Mouse (Mus musculus): ENCODE measurements around the gene Clec18a. TPM values are rescaled to one million over a fixed set of nuclear protein-coding genes. Genes with fewer than 3 reads are reported as not detected.
A peak's percentile ranks its signal among the peaks of the same experiment; 100 is the strongest.

Clec18a gene
- polyA plus RNA-seq, 1 experiment from 2014 or later, result not detected

DNA sequence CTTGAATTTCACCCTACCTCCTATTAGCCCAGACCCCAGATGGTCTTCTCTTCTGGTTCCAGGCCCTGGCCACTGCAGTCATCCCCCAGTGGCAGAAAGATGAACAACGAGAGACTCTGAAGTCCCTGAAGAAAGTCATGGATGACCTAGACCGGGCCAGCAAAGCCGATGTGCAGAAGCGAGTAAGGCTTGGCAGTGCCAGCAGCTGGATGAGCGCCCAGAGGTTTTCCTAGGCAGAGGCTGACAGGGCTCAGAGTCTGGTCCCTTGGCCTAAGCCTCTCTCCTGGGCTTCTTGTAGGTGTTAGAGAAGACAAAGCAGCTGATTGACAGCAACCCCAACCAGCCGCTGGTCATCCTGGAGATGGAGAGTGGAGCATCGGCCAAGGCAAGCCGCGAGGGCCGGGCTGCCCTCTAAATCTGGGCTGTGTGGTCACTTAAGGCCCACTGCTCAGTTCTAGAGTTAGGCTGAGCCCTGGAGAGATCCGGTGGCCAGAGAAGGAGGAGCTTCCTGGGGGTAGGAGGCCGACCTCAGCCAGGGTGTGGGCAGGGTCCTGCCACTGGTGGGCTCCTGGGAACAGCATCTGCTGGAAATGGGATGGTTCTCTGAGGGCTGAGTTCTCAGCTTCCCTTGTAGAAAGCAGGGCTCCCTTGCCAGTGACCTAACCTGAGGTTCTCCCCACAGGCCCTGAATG, 38.3 kb downstream of the Clec18a start:
- peaks cover 64% of the 10 kb centered on the region for H3K36me3 ChIP-seq (replicated peaks; ENCODE audit: insufficient read depth, low read length)
- H3K27ac ChIP-seq (ENCODE audit: low read depth), result no peak overlapping the region
- no peak overlapping the region for H3K4me3 ChIP-seq (ENCODE audit: low read depth, low read length)
- DNase-seq (no peak), ATAC-seq (no peak)
- H3K4me2 ChIP-seq (ENCODE audit: low read depth, low read length), result no peak overlapping the region
- H3K27me3 ChIP-seq (ENCODE audit: insufficient read depth, low read length), result no peaks in the 10 kb centered on the region
- peaks cover 18% of the 10 kb centered on the region for H3K4me1 ChIP-seq (ENCODE audit: insufficient read depth)
- no peak overlapping the region for H3K9ac ChIP-seq (replicated peaks)
- TF ChIP-seq EP300 (IDR thresholded peaks at IDR 0.05; ENCODE audit: low read depth) (no peak), CTCF (IDR thresholded peaks at IDR 0.05; ENCODE audit: low read depth) (no peak)
- no peaks in the 10 kb centered on the region for H3K9me3 ChIP-seq (ENCODE audit: low read length)
- 92% methylated on average over 12 of the region's 12 CpGs for WGBS (ENCODE audit: insufficient replicate concordance)

DNA sequence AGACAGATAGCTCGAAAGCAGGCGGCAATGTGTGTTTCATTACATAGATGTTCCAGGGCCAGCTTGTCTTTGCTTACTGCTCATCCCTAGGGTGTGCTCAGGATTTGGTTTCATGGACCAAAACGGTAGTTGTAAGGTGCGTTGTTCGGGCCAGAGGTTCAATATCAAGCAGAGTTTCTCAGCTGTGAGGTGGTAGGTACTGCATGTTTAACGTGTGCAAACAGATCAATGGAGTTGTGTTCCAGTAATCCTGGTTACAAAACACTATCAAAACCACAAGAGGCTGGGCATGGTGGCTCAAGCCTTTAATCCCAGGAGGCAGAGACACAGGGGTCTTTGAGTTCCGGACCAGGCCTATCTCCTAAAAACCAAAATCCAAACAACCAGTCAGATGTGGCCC, 43.1 kb downstream of the Clec18a start:
- H3K27me3 ChIP-seq (ENCODE audit: insufficient read depth, low read length), result no peaks in the 10 kb centered on the region
- H3K27ac ChIP-seq (ENCODE audit: low read depth), result no peak overlapping the region; the same call in 1 of the 2 replicates
- no peak overlapping the region for H3K4me2 ChIP-seq (ENCODE audit: low read depth, low read length)
- no peak for DNase-seq
- no peak for TF ChIP-seq EP300 (IDR thresholded peaks at IDR 0.05; ENCODE audit: low read depth)
- TF ChIP-seq CTCF (IDR thresholded peaks at IDR 0.05; ENCODE audit: low read depth), result no peak
- H3K4me3 ChIP-seq (ENCODE audit: low read depth, low read length), result no peak overlapping the region
- peaks cover 97% of the 10 kb centered on the region for H3K36me3 ChIP-seq (replicated peaks; ENCODE audit: insufficient read depth, low read length)
- peaks cover 5% of the 10 kb centered on the region; the same call in 1 of the 2 replicates for H3K4me1 ChIP-seq (ENCODE audit: insufficient read depth)
- 82% methylated on average over 7 of the region's 7 CpGs for WGBS (ENCODE audit: insufficient replicate concordance)
- peak; percentile 67 for ATAC-seq
- H3K9me3 ChIP-seq (ENCODE audit: low read length), result no peaks in the 10 kb centered on the region
- H3K9ac ChIP-seq (replicated peaks), result no peak overlapping the region

DNA sequence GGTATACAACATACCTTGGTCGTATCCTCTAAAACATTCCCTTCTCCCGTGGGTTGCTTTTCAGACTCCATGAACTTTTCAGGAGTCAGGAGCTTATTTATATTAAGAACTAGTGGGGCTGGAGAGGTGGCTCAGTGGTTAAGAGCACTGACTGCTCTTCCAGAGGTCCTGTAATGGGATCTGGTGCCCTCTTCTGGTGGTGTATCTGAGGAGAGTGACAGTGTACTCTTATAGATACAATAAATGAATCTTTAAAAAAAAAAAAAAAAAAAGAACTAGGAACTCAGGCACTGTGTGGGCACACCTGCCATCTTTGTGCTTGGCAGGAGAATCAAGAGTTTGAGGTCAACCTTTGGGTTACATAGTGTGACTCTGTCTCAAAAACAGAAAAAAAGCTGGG, 43.5 kb downstream of the Clec18a start:
- Histone ChIP-seq H3K4me3 (ENCODE audit: low read depth, low read length) (no peak overlapping the region), H3K4me1 (ENCODE audit: insufficient read depth) (peaks cover 5% of the 10 kb centered on the region; the same call in 1 of the 2 replicates), H3K27me3 (ENCODE audit: insufficient read depth, low read length) (no peaks in the 10 kb centered on the region), H3K9me3 (ENCODE audit: low read length) (no peaks in the 10 kb centered on the region), H3K9ac (replicated peaks) (no peak overlapping the region), H3K27ac (ENCODE audit: low read depth) (0 out of 2 replicates have a peak overlapping the region, but pooled peaks have one; percentile 29), H3K36me3 (replicated peaks; ENCODE audit: insufficient read depth, low read length) (peaks cover 96% of the 10 kb centered on the region), H3K4me2 (ENCODE audit: low read depth, low read length) (no peak overlapping the region)
- WGBS (ENCODE audit: insufficient replicate concordance), result 88% methylated on average over 2 of the region's 2 CpGs
- peak; percentile 20; the same call in 1 of the 2 replicates for ATAC-seq
- TF ChIP-seq EP300 (IDR thresholded peaks at IDR 0.05; ENCODE audit: low read depth) (no peak), CTCF (IDR thresholded peaks at IDR 0.05; ENCODE audit: low read depth) (peak; percentile 43)
- DNase-seq, result no peak

DNA sequence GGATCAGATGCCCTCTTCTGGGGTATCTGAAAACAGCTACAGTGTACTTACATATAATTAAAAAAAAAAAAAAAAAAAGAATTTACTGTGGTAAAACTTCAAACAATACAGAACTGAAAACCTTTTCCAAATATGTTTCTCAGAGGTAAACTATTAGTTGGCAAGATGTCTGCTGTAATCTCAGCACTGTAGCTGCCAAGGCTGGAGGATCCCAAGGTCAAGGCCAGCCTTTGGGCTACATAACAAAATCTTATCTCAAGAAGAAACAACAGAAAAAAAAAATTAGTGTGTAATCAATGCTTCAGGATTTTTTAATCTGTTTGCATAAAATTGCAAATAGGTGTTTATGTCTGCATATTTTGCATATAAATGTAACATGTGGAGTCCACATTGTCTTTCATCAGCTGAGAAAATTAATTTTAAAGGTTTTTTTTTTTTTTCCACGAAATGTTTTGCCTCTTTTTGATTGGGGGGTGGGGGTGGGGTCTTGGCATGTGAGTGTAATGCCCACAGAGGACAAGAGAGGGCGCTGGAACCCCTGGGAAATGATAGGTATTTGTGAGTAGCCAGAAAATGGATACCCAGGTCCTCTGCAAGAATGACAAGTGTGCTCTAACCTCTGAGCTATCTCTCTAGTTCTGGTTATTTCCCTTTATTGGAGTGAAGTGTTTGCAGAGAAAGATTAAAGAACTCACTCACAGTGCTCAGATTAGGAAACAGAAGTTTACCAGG, 48.1 kb downstream of the Clec18a start:
- no peak overlapping the region for H3K4me3 ChIP-seq (ENCODE audit: low read depth, low read length)
- H3K4me1 ChIP-seq (ENCODE audit: insufficient read depth), result no peaks in the 10 kb centered on the region; the same call in 1 of the 2 replicates
- H3K27ac ChIP-seq (ENCODE audit: low read depth), result no peak overlapping the region
- H3K4me2 ChIP-seq (ENCODE audit: low read depth, low read length), result no peak overlapping the region
- no peaks in the 10 kb centered on the region for H3K9me3 ChIP-seq (ENCODE audit: low read length)
- H3K9ac ChIP-seq (replicated peaks), result no peak overlapping the region
- TF ChIP-seq EP300 (IDR thresholded peaks at IDR 0.05; ENCODE audit: low read depth), result no peak
- TF ChIP-seq CTCF (IDR thresholded peaks at IDR 0.05; ENCODE audit: low read depth), result peak; percentile 46
- DNase-seq, result peak; percentile 40
- WGBS (ENCODE audit: insufficient replicate concordance), result 43% methylated on average over 2 of the region's 2 CpGs
- no peak for ATAC-seq
- H3K27me3 ChIP-seq (ENCODE audit: insufficient read depth, low read length), result no peaks in the 10 kb centered on the region
- peaks cover 96% of the 10 kb centered on the region for H3K36me3 ChIP-seq (replicated peaks; ENCODE audit: insufficient read depth, low read length)

DNA sequence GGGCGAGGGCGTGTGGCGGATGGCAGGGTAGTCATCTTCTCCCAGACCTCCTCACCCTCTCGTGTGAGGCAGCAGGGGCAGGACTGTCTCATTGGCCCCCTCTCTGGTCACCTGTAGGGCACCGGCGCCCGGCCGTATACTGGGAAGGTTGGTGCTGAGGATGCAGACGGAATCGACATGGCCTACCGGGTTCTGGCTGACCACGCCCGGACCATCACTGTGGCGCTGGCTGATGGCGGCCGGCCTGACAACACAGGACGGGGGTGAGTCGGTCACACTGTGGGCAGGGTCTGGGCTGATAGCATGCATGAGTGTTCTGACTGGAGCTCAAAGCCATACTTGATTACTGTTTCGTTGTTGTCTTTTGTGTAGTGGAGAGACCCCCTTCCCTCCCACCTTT, 49.7 kb downstream of the Clec18a start:
- H3K27ac ChIP-seq (ENCODE audit: low read depth), result no peak overlapping the region
- ATAC-seq, result no peak
- peaks cover 93% of the 10 kb centered on the region for H3K36me3 ChIP-seq (replicated peaks; ENCODE audit: insufficient read depth, low read length)
- H3K4me2 ChIP-seq (ENCODE audit: low read depth, low read length), result no peak overlapping the region
- H3K27me3 ChIP-seq (ENCODE audit: insufficient read depth, low read length), result no peaks in the 10 kb centered on the region
- TF ChIP-seq CTCF (IDR thresholded peaks at IDR 0.05; ENCODE audit: low read depth) (no peak), EP300 (IDR thresholded peaks at IDR 0.05; ENCODE audit: low read depth) (no peak)
- 93% methylated on average over 19 of the region's 19 CpGs for WGBS (ENCODE audit: insufficient replicate concordance)
- no peak overlapping the region for H3K9ac ChIP-seq (replicated peaks)
- no peaks in the 10 kb centered on the region for H3K4me1 ChIP-seq (ENCODE audit: insufficient read depth)
- DNase-seq, result peak; percentile 15
- H3K4me3 ChIP-seq (ENCODE audit: low read depth, low read length), result no peak overlapping the region
- H3K9me3 ChIP-seq (ENCODE audit: low read length), result no peaks in the 10 kb centered on the region

DNA sequence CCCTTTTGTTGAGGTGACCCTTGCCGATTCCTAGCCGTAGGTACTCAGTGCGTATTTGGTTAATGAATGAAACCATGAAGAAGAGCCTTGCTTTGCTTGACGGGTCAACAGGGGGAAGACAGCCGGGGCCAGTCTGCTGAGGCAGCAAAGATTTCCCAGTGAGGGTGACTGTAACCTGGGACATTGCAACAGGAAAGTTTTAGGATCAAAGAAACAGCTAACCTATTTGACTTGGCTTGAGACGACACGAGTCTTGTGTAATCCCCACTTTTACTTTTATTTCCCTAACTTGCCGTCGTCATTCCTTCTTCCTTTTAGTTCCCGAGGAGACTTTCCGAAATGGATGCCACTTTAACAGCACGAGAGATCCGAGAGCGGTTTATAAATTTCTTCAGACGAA, 55.6 kb downstream of the Clec18a start:
- H3K36me3 ChIP-seq (replicated peaks; ENCODE audit: insufficient read depth, low read length), result peaks cover 51% of the 10 kb centered on the region

More for the DNA sequence above, 55.6 kb downstream of the Clec18a start:
- DNase-seq (no peak), ATAC-seq (no peak)
- Histone ChIP-seq H3K27me3 (ENCODE audit: insufficient read depth, low read length) (no peaks in the 10 kb centered on the region), H3K9me3 (ENCODE audit: low read length) (no peaks in the 10 kb centered on the region), H3K27ac (ENCODE audit: low read depth) (no peak overlapping the region), H3K4me3 (ENCODE audit: low read depth, low read length) (no peak overlapping the region), H3K4me1 (ENCODE audit: insufficient read depth) (peaks cover 24% of the 10 kb centered on the region), H3K9ac (replicated peaks) (no peak overlapping the region), H3K4me2 (ENCODE audit: low read depth, low read length) (peak overlapping the region; percentile 30; the same call in 1 of the 2 replicates)
- WGBS (ENCODE audit: insufficient replicate concordance), result 92% methylated on average over 15 of the region's 15 CpGs
- TF ChIP-seq CTCF (IDR thresholded peaks at IDR 0.05; ENCODE audit: low read depth) (no peak), EP300 (IDR thresholded peaks at IDR 0.05; ENCODE audit: low read depth) (no peak)
